Mouse (Mus musculus) embryonic facial prominence, embryonic 11.5 days (tissue): ENCODE measurements around the gene Abcg1. TPM values are rescaled to one million over a fixed set of nuclear protein-coding genes. Genes with fewer than 3 reads are reported as not detected.

Source experiments
- ATAC-seq: fragments of 200-750 bp; cut with Nextera tagmentation; replicated peaks from 2 replicates; pipeline ENCODE4 v1.8.0; 2017; ENCODE audit warnings: low read depth; ENCODE audit not compliant: insufficient number of reproducible peaks, low FRiP score, low TSS enrichment
- DNase-seq: peaks from one replicate; pipeline ENCODE4 v3.0.0-alpha.2; 2015; ENCODE audit warnings: low spot score
- H3K27ac ChIP-seq: fragments of 300-500 bp; sonication (generic); replicated peaks from 2 replicates; pipeline ENCODE4 v1.5.1; 2014; ENCODE audit warnings: mild to moderate bottlenecking, low read depth, low read length, control low read depth
- H3K27me3 ChIP-seq: fragments of 300-500 bp; sonication (generic); 2 replicates; pipeline ENCODE4 v1.6.1; 2014; ENCODE audit warnings: mild to moderate bottlenecking, low read length, moderate library complexity, mixed read lengths; ENCODE audit not compliant: control insufficient read depth, insufficient read depth
- H3K36me3 ChIP-seq: fragments of 300-500 bp; sonication (generic); replicated peaks from 2 replicates; pipeline ENCODE4 v1.6.1; 2014; ENCODE audit warnings: low read depth, mild to moderate bottlenecking, low read length, moderate library complexity, mixed read lengths; ENCODE audit not compliant: control insufficient read depth, insufficient read depth
- H3K4me1 ChIP-seq: fragments of 300-500 bp; sonication (generic); 2 replicates; pipeline ENCODE4 v1.6.1; 2014; ENCODE audit warnings: low read length, mixed read lengths; ENCODE audit not compliant: control insufficient read depth, insufficient read depth
- H3K4me2 ChIP-seq: fragments of 300-500 bp; sonication (generic); 2 replicates; pipeline ENCODE4 v1.6.1; 2014; ENCODE audit warnings: low read depth, mild to moderate bottlenecking, control low read depth, low read length, moderate library complexity
- H3K4me3 ChIP-seq: fragments of 300-500 bp; sonication (generic); 2 replicates; pipeline ENCODE4 v1.5.1; 2014; ENCODE audit warnings: low read depth, low read length, control low read depth
- H3K9ac ChIP-seq: fragments of 300-500 bp; sonication (generic); replicated peaks from 2 replicates; pipeline ENCODE4 v1.6.1; 2014; ENCODE audit warnings: mild to moderate bottlenecking, control low read depth, low read length
- H3K9me3 ChIP-seq: fragments of 300-500 bp; sonication (generic); replicated peaks from 2 replicates; pipeline ENCODE4 v1.6.1; 2016; ENCODE audit warnings: mild to moderate bottlenecking, low read length, inconsistent platforms, mixed read lengths; ENCODE audit not compliant: control insufficient read depth
- WGBS: fragments of 180-500 bp; shearing (Covaris S2); extraction: QIAGEN DNeasy Blood & Tissue Kit; methylation state at CpG from one replicate; pipeline ENCODE4 v1.1.7; 2014; 5-methylcytosine and 5-hydroxymethylcytosine counted together
- polyA plus RNA-seq: library from polyadenylated mRNA; unstranded; fragments of >200 nt; fragmentation: Nextera tagmentation; extraction: Ambion mirVana; gene quantifications from 2 replicates; pipeline ENCODE4 v1.2.1, GENCODE M21; 2014

Abcg1 gene
- polyA plus RNA-seq, 1 experiment from 2014 or later: 11.7 TPM

GRCm38 (mm10) chr17:31034165-31034564, 23.3 kb upstream of the Abcg1 start:
- Histone ChIP-seq H3K27ac (no peak overlapping the region), H3K9me3 (no peaks in the 10 kb centered on the region), H3K27me3 (no peaks in the 10 kb centered on the region), H3K36me3 (no peaks in the 10 kb centered on the region), H3K9ac (no peak overlapping the region), H3K4me3 (no peak overlapping the region), H3K4me2 (no peak overlapping the region), H3K4me1 (no peaks in the 10 kb centered on the region; the same call in 1 of the 2 replicates)
- no peak for ATAC-seq
- no peak for DNase-seq
- WGBS: 49% methylated on average over 5 of the region's 5 CpGs

- no peak overlapping the region for H3K27ac ChIP-seq
These were observed 22.7 kb upstream of the Abcg1 start for GRCm38 (mm10) chr17:31034674-31035356.

GRCm38 (mm10) chr17:31036168-31036876, 21.2 kb upstream of the Abcg1 start:
- Histone ChIP-seq H3K4me2 (no peak overlapping the region), H3K36me3 (no peaks in the 10 kb centered on the region), H3K27ac (no peak overlapping the region), H3K9me3 (no peaks in the 10 kb centered on the region), H3K4me1 (no peaks in the 10 kb centered on the region; the same call in 1 of the 2 replicates), H3K9ac (no peak overlapping the region), H3K4me3 (no peak overlapping the region), H3K27me3 (no peaks in the 10 kb centered on the region)
- ATAC-seq: 0 out of 2 replicates have a peak, but pooled peaks have one; percentile 6
- no peak for DNase-seq
- 81% methylated on average over 22 of the region's 22 CpGs for WGBS

More at GRCm38 (mm10) chr17:31034674-31035356, 22.7 kb upstream of the Abcg1 start:
- 88% methylated on average over 9 of the region's 9 CpGs for WGBS
- H3K9me3 ChIP-seq: no peaks in the 10 kb centered on the region
- H3K9ac ChIP-seq: no peak overlapping the region
- no peaks in the 10 kb centered on the region for H3K27me3 ChIP-seq
- no peak overlapping the region for H3K4me3 ChIP-seq
- ATAC-seq (no peak), DNase-seq (no peak)
- H3K36me3 ChIP-seq: no peaks in the 10 kb centered on the region
- no peaks in the 10 kb centered on the region; the same call in 1 of the 2 replicates for H3K4me1 ChIP-seq
- no peak overlapping the region for H3K4me2 ChIP-seq

- H3K27me3 ChIP-seq: no peaks in the 10 kb centered on the region
- ATAC-seq: no peak; the same call in 1 of the 2 replicates
- no peak overlapping the region for H3K27ac ChIP-seq
- WGBS: 48% methylated on average over 8 of the region's 8 CpGs
- H3K4me3 ChIP-seq: no peak overlapping the region
- DNase-seq: peak; percentile 58
- no peak overlapping the region for H3K9ac ChIP-seq
- H3K4me1 ChIP-seq: no peaks in the 10 kb centered on the region; the same call in 1 of the 2 replicates
- no peaks in the 10 kb centered on the region for H3K9me3 ChIP-seq
- no peaks in the 10 kb centered on the region for H3K36me3 ChIP-seq
- no peak overlapping the region for H3K4me2 ChIP-seq
These were observed 20.1 kb upstream of the Abcg1 start for GRCm38 (mm10) chr17:31037331-31037730.

GRCm38 (mm10) chr17:31038381-31038780, 19.1 kb upstream of the Abcg1 start:
- no peak for ATAC-seq
- Histone ChIP-seq H3K9me3 (no peaks in the 10 kb centered on the region), H3K27ac (no peak overlapping the region), H3K27me3 (no peaks in the 10 kb centered on the region), H3K4me3 (no peak overlapping the region), H3K9ac (no peak overlapping the region), H3K36me3 (no peaks in the 10 kb centered on the region), H3K4me1 (no peaks in the 10 kb centered on the region; the same call in 1 of the 2 replicates), H3K4me2 (no peak overlapping the region)
- DNase-seq: no peak
- WGBS: 83% methylated on average over 4 of the region's 4 CpGs

- Histone ChIP-seq H3K27ac (no peak overlapping the region), H3K9ac (no peak overlapping the region), H3K4me3 (no peak overlapping the region), H3K36me3 (no peaks in the 10 kb centered on the region), H3K4me1 (no peaks in the 10 kb centered on the region; the same call in 1 of the 2 replicates), H3K27me3 (no peaks in the 10 kb centered on the region), H3K4me2 (no peak overlapping the region), H3K9me3 (no peaks in the 10 kb centered on the region)
- 65% methylated on average over 7 of the region's 7 CpGs for WGBS
- ATAC-seq: no peak
- DNase-seq: no peak
These were observed 17.8 kb upstream of the Abcg1 start for GRCm38 (mm10) chr17:31039626-31040025.

GRCm38 (mm10) chr17:31040421-31040820, 17.1 kb upstream of the Abcg1 start:
- H3K27ac ChIP-seq: no peak overlapping the region

GRCm38 (mm10) chr17:31042751-31043150, 14.7 kb upstream of the Abcg1 start:
- Histone ChIP-seq H3K36me3 (no peaks in the 10 kb centered on the region), H3K27ac (no peak overlapping the region), H3K9me3 (no peaks in the 10 kb centered on the region), H3K4me3 (no peak overlapping the region), H3K4me2 (no peak overlapping the region), H3K9ac (no peak overlapping the region), H3K27me3 (no peaks in the 10 kb centered on the region), H3K4me1 (no peaks in the 10 kb centered on the region; the same call in 1 of the 2 replicates)
- 73% methylated on average over 2 of the region's 2 CpGs for WGBS
- ATAC-seq (no peak), DNase-seq (no peak)

More at GRCm38 (mm10) chr17:31040421-31040820, 17.1 kb upstream of the Abcg1 start:
- Histone ChIP-seq H3K4me3 (no peak overlapping the region), H3K4me2 (no peak overlapping the region), H3K4me1 (no peaks in the 10 kb centered on the region; the same call in 1 of the 2 replicates), H3K27me3 (no peaks in the 10 kb centered on the region), H3K9me3 (no peaks in the 10 kb centered on the region), H3K9ac (no peak overlapping the region), H3K36me3 (no peaks in the 10 kb centered on the region)
- WGBS: 61% methylated on average over 7 of the region's 7 CpGs
- no peak for DNase-seq
- ATAC-seq: no peak
